Mouse (Mus musculus): ENCODE data around the gene Dlg4.
A peak's percentile ranks its signal among the peaks of the same experiment; 100 is the strongest.

The Dlg4 gene

DNA sequence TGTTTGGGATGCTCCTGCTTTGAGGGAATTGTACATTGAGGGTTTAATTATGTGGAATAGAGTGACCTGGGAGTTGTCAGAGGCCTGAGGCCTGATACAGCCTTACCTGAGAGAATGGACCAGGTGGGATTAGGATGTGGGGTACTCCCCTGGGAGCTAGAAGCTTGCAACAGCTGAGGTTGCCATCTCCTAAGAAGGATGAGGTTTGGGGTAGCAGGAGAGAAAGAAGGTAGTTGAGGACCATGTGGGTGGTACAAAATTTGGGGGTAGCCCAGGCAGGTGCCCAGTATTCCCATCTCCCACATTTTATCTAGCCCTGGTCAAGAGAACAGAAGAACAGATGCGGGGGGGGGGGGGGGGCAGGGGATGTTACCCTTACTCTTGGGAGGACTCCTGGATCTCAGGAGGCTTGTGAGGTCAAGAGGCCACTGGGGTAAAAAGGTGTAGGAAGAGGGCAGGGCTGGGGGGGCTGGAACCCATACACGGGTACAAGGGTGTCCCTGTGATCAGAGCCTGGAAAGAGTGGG is 2.8 kb downstream of the Dlg4 start:
- DNase-seq (ENCODE audit: low spot score in 2 of 2) = no peak

DNA sequence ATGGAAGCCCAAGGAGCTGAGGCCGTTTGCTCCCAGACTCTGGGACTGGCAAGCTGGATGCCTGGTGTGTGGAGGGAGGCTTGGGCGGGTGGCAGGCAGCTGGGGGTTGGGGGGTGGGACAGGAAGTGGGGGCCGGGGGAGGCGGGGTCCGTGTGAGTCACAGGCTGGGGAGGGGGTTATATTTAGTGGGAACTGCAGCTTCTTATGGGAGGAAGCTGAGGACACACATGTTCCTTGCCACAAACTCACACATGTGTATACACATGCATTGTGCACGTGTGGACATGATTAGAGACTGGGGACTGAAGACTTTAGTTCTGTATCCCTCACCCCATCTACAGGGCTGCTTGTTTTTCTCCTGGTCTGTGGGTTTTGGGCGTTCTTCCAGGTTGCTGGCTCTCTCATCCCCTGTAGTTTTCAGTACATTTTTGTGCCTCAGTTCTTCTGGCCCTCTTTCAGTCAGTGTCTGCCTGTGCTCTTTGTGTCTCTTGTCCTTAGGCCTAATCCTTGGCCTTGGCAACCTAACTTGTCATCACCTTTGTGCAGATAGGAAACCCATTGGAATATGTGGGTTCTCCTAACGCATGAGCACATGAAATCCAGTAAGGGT is 3.4 kb downstream of the Dlg4 start:
- no peak for DNase-seq (ENCODE audit: low spot score in 2 of 2)

- DNase-seq (ENCODE audit: low spot score in 2 of 2) = peak; percentile 70 to 73
These were observed 4.1 kb downstream of the Dlg4 start for GRCm38 (mm10) chr11:70020731-70021263.

GRCm38 (mm10) chr11:70021264-70022132 is 4.8 kb downstream of the Dlg4 start:
- DNase-seq (ENCODE audit: low spot score in 2 of 2) = peak; percentile 97

DNA sequence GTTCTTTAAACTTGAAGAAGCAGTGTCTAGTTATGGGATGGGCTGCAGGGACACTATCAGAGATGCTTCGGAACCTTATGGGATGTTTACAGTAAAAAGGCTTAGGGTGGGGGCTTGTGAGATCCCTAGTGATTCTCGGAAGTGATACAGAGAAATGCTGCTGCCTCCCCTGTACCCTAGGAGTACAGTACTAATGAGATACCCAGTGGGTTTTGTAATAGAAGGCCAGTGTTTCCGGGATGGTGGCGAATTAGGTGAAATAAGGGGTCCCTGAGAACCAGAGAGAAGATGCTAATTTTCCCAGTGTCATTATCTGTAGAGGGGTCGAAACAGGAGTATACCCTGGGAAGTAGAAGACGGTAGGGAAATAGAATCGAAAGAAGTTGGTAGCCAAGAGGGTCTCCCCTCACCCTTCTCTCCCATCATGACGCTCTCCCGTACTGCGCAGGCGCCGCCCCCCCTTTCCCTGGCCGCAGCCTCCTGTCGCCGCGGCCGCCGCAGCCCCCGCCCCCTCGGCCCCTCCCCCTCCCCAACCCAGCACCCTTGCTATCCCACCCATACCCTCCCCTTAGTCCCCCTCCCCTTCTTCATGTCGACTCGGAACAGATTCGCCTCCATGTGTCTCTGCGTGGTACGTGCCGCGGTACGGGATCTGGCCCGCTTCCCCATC is 6.9 kb downstream of the Dlg4 start:
- DNase-seq (ENCODE audit: low spot score in 2 of 2) = no peak

DNA sequence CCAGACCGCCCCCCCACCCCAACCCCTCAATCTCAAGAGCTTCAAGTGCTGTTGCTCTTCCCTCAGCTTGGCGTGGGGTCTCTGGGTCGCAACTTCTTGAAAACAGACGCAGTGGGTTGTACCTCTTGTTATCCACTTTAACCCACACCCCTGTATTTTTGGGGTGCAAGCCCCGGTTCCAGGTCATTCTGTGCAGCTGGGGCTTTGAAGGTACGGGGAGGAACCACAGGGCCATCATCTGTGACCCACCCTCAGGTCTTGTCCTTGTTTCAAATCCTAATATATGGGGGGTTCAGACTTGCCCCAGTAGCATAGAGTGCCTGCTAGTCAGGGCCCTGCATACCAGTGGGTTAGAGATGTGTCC is 7.4 kb downstream of the Dlg4 start:
- DNase-seq (ENCODE audit: low spot score in 2 of 2) = no peak

DNA sequence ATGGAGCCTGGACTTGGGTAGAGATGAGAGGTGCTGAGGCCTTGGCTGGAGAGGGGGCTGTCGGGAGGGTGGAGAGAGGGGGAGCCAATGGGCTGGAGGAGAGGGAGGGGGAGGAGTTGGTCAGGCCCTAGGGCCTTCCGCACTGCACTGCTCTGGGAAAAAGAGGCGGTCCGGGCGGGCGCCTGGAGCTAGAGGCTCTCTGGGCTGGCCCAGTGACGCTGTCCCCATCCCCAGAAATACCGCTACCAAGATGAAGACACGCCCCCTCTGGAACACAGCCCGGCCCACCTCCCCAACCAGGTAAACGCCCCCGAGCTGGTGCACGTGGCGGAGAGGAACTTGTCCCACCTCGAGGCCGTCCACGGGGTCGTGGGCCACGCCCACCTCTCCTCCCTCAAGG is 9.9 kb downstream of the Dlg4 start:
- DNase-seq (ENCODE audit: low spot score in 2 of 2) = no peak

- no peak for DNase-seq (ENCODE audit: low spot score in 2 of 2)
These were observed 10.7 kb downstream of the Dlg4 start for GRCm38 (mm10) chr11:70027397-70027796.

- no peak for DNase-seq (ENCODE audit: low spot score in 2 of 2)
These were observed 11.8 kb downstream of the Dlg4 start for GRCm38 (mm10) chr11:70028401-70029129.

GRCm38 (mm10) chr11:70029130-70029801 is 12.5 kb downstream of the Dlg4 start:
- peak; percentile 90 to 93 for DNase-seq (ENCODE audit: low spot score in 2 of 2)

DNA sequence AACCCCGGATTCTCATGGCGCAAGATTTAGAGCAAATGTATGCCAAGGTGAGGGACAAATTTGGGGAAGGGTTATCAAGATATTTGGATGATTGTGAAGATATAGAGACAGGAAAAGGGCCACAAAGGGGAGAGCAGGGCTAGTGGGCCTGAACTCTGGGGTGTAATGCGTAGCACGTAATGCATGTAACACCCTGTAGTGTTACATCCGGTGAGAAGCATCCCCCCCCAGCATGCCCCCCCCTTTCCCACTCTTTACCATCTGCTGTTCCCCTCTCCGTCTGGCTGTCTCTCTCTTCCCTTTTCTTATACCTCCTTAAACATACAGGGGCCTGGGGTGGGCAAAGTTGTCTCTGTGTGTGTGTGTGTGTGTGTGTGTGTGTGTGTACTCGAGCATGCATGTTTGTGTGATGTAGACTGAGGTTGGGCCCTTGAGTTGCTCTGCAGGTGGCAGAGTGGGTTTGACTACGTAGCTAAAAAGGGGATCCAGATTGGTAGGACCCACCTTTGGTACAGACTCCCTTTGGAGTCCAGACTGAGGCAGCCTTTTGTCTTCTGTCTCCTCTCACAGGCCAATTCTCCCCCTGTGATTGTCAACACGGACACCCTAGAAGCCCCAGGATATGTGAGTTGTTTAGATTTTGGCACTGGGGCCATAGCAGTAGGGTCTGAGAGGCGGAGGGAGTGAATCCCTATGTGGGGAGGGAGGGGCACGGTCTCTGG is 13.2 kb downstream of the Dlg4 start:
- DNase-seq (ENCODE audit: low spot score in 2 of 2) = no peak

- no peak for DNase-seq (ENCODE audit: low spot score in 2 of 2)
These were observed 14.0 kb downstream of the Dlg4 start for GRCm38 (mm10) chr11:70030651-70031320.

- no peak for DNase-seq (ENCODE audit: low spot score in 2 of 2)
These were observed 14.6 kb downstream of the Dlg4 start for GRCm38 (mm10) chr11:70031321-70031670.

DNA sequence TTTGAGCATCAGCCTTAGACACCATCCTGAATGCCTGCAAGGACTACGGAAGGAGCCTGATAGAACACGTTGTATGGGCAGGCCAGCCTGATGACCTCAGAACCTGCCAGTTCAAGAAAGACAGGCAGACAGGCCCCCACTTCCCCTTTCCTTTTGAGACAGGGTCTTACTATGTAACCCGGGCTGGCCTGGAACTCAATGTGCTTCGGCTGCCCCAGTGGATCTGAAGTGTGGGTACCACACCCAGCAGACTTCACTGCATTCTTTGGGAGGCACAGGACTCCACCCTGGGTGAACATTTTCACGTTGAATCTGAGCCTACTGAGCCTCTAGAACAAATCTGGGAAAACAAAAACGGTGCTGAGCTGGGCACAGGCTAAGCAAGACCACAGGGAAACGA is 21.4 kb downstream of the Dlg4 start:
- no peak for DNase-seq (ENCODE audit: low spot score in 2 of 2)

- no peak for DNase-seq (ENCODE audit: low spot score in 2 of 2)
These were observed 22.9 kb downstream of the Dlg4 start for GRCm38 (mm10) chr11:70039631-70040030.

DNA sequence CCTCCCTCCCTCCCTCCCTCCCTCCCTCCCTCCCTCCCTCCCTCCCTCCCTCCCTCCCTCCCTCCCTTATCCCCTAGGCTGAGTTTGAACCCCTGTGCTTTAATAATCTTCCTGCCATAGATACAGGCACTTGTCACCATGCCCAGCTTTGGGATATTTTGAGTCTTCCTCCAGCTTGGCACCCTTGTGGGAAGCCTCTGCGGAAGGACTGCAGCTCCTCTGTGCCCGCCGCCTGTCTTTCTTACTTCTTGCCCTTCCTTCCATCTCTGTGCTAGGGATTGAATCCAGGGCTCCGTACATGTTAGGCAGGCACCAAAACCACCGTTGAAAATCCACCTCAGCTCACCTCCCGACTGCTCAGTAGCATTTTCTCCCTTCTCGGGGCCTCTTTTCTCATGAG is 23.4 kb downstream of the Dlg4 start:
- no peak for DNase-seq (ENCODE audit: low spot score in 2 of 2)

- DNase-seq (ENCODE audit: low spot score in 2 of 2) = no peak
These were observed 25.8 kb downstream of the Dlg4 start for GRCm38 (mm10) chr11:70042309-70043085.

DNA sequence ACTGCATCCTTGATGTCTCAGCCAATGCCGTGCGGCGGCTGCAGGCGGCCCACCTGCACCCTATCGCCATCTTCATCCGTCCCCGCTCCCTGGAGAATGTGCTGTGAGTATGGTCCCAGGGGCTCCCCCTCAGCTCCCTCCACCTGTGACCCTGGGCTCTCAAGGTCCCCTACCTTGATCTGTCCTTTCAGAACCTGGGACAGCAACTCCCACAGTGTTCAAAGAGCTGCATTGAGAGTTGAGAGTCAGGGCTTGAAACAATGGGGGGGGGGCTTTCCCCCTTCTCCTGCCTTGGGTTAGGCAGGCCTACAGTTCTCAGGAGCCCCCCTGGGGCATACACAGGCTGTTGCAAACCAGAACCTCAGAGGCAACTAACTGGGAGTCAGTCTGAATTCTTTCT is 26.9 kb downstream of the Dlg4 start:
- no peak for DNase-seq (ENCODE audit: low spot score in 2 of 2)

DNA sequence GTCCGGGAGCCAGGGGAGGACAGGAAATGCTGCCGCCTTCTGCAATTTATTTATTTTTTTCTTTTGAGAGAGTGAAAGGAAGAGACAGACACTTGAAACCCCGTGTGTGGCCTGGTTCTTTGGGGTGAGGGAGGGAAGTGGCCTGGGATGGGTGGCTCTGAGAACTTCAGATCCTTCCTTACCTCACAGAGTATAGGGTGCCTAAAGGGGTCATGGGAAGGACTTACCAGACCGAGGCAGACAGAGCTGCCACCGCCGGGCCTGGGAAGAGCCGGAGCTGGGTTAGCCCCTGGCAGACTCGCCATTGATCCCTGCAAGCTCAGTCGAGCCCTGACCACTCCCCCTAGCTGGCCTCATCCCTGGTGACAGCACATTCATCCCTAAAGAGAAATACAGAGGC is 28.7 kb downstream of the Dlg4 start:
- DNase-seq (ENCODE audit: low spot score in 2 of 2) = no peak

All from natural killer cell, adult 2 months (primary cell).